Mouse (Mus musculus) myocyte (in vitro differentiated cells): ENCODE measurements around the gene Med13l. TPM values are rescaled to one million over a fixed set of nuclear protein-coding genes. Genes with fewer than 3 reads are reported as not detected.

ENCODE experiments used
- H3K27me3 ChIP-seq: one replicate; pipeline ENCODE4 v1.6.1; 2011; ENCODE audit not compliant: control insufficient read depth, insufficient read depth, insufficient read length
- H3K36me3 ChIP-seq: one replicate; pipeline ENCODE4 v1.6.1; 2011; ENCODE audit not compliant: control insufficient read depth, insufficient read depth
- H3K4me2 ChIP-seq: one replicate; pipeline ENCODE4 v1.6.1; 2011; ENCODE audit warnings: low read depth, control low read depth
- H3K4me3 ChIP-seq: one replicate; pipeline ENCODE4 v1.5.1; 2011; ENCODE audit warnings: mild to moderate bottlenecking, control low read depth, moderate library complexity
- H3K79me2 ChIP-seq: one replicate; pipeline ENCODE4 v1.6.1; 2011; ENCODE audit not compliant: control insufficient read depth, insufficient read depth
- H3ac ChIP-seq: one replicate; pipeline ENCODE4 v1.6.1; 2011; ENCODE audit not compliant: control insufficient read depth, insufficient read length
- CEBPB ChIP-seq: IDR thresholded peaks from 2 replicates; pipeline ENCODE4 v1.6.1; 2011; ENCODE audit warnings: mild to moderate bottlenecking, moderate library complexity; ENCODE audit not compliant: poor library complexity, insufficient read depth, severe bottlenecking
- E2F4 ChIP-seq: IDR thresholded peaks from one replicate; pipeline ENCODE4 v1.6.1; 2011; ENCODE audit warnings: mild to moderate bottlenecking, control low read depth, moderate library complexity; ENCODE audit not compliant: insufficient read depth
- MAX ChIP-seq: IDR thresholded peaks from one replicate; pipeline ENCODE4 v1.6.1; 2011; ENCODE audit warnings: low read depth, mild to moderate bottlenecking, control low read depth
- MYOD1 ChIP-seq, 3 experiments: IDR thresholded peaks; one replicate each; pipeline ENCODE4 v1.6.1; 2011; ENCODE audit warnings: control low read depth in 2 of 3, low read depth in 2 of 3, mild to moderate bottlenecking in 2 of 3, moderate library complexity in 1 of 3; ENCODE audit not compliant: insufficient read length in 2 of 3, control insufficient read depth in 1 of 3
- MYOG ChIP-seq, 3 experiments: IDR thresholded peaks; one replicate each; pipeline ENCODE4 v1.6.1; 2011; ENCODE audit warnings: control low read depth in 2 of 3, low read depth in 2 of 3, mild to moderate bottlenecking in 2 of 3; ENCODE audit not compliant: insufficient read length in 2 of 3, control insufficient read depth in 1 of 3, insufficient read depth in 1 of 3
- POLR2A ChIP-seq: IDR thresholded peaks from one replicate; pipeline ENCODE4 v1.6.1; 2011; ENCODE audit warnings: low read depth, mild to moderate bottlenecking, control low read depth, moderate library complexity; ENCODE audit not compliant: insufficient read length
- POLR2AphosphoS2 ChIP-seq: IDR thresholded peaks from one replicate; pipeline ENCODE4 v1.6.1; 2011; ENCODE audit warnings: low read depth, control low read depth; ENCODE audit not compliant: insufficient read length
- REST ChIP-seq: IDR thresholded peaks from one replicate; pipeline ENCODE4 v1.6.1; 2011; ENCODE audit warnings: mild to moderate bottlenecking, control low read depth, moderate library complexity; ENCODE audit not compliant: insufficient read depth, insufficient read length
- SRF ChIP-seq: IDR thresholded peaks from one replicate; pipeline ENCODE4 v1.6.1; 2011; ENCODE audit warnings: low read depth; ENCODE audit not compliant: control insufficient read depth, insufficient read length
- TCF12 ChIP-seq: IDR thresholded peaks from one replicate; pipeline ENCODE4 v1.6.1; 2011; ENCODE audit warnings: mild to moderate bottlenecking, control low read depth; ENCODE audit not compliant: poor library complexity, insufficient read depth, severe bottlenecking
- TCF3 ChIP-seq: IDR thresholded peaks from one replicate; pipeline ENCODE4 v1.6.1; 2011; ENCODE audit warnings: low read depth, control low read depth; ENCODE audit not compliant: insufficient read length
- USF1 ChIP-seq: IDR thresholded peaks from one replicate; pipeline ENCODE4 v1.6.1; 2011; ENCODE audit warnings: low read depth, mild to moderate bottlenecking, control low read depth, moderate library complexity
- polyA plus RNA-seq: library from polyadenylated mRNA; unstranded; fragments of >200 nt; fragmentation: generic; extraction: Trizol; gene quantifications from one replicate; pipeline ENCODE4 v1.2.1, GENCODE M21; 2012; ENCODE audit warnings: missing spikeins

Med13l gene
- polyA plus RNA-seq, 1 experiment = 7.4 TPM

DNA sequence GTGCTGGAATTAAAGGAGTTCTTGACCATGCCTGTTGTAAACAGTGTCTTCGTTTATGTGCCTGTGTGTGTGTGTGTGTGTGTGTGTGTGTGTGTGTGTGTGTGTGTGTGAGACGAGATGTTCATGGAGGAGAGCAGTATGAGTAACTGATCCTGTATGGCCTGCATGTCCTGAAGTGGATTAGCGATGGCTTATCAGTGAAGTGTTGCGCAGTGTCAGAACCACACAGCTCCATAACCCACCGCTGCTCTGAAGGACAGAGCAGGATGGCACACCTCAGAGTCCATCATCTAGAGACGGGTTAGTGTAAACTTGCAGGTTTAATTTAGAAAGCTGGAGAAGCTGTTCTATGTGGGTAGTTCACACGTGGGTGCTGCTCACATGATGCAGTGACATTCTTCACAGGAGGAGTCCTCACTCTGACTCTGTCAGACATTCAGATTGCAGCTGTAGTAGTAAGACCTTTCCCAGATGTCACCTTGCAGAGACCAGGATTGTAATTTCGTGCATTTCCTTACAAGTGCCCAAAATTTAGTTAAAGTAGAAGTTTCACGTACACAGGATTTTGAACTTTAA, 78.1 kb downstream of the Med13l start:
- Histone ChIP-seq H3ac (no peak overlapping the region), H3K79me2 (peaks cover 79% of the 10 kb centered on the region), H3K4me2 (peak overlapping the region; percentile 43), H3K27me3 (no peaks in the 10 kb centered on the region), H3K36me3 (no peaks in the 10 kb centered on the region), H3K4me3 (no peak overlapping the region)
- TF ChIP-seq POLR2AphosphoS2 (no peak), USF1 (peak; percentile 23), TCF12 (no peak), TCF3 (no peak)

DNA sequence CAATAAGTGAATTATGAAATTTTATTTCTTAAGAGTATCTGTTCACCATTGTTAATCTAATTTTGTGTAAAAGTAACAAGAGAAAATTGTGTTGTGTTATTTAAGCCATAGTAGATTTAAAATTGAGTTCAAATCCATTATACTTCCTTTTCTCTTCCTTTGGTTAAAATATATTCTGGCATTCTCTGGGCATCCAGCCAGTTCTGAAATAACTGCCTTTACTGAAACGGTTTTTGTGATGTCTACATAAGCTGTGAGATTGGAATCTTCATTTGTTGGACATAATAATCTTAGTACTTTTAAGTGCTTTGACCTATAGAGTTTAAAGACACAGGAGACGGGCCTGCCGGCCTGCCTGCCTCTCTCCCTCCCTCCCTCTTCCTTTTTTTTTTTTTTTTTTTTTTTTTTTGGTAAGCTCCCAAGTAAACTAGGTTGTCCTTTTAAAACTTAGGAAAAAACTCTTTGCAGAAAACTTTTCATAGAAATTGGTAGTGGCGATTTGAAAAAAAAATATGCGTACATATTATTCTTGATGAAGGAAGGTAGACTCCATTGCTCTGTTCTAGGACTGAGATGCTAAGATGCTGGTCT, 78.7 kb downstream of the Med13l start:
- Histone ChIP-seq H3K4me2 (peak overlapping the region; percentile 4), H3K79me2 (peaks cover 76% of the 10 kb centered on the region), H3ac (no peak overlapping the region), H3K4me3 (no peak overlapping the region), H3K36me3 (no peaks in the 10 kb centered on the region), H3K27me3 (no peaks in the 10 kb centered on the region)
- TF ChIP-seq POLR2AphosphoS2 = no peak
- no peak for TF ChIP-seq POLR2A
- TF ChIP-seq MAX = no peak

DNA sequence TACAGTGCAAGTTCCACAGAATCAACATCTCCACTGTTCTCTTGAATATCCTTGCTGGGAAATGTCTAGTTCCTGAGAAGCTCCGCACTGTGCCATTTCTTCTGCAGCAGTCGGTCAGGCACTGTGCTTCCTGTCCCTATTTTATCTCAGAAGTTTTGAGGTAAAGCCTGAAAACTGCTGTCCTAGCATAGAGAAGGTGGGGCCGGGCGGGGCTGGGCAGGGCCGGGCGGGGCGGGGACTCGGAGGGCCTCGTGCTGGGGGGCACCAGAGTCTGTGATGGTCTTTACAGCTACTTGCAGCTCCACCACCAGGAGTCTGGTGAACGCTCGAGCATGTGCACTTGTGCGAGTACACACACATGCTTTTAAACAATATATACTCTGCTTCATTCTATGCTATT, 83.6 kb downstream of the Med13l start:
- Histone ChIP-seq H3ac (no peak overlapping the region), H3K27me3 (no peaks in the 10 kb centered on the region), H3K4me2 (no peak overlapping the region), H3K79me2 (peaks cover 71% of the 10 kb centered on the region), H3K4me3 (no peak overlapping the region), H3K36me3 (no peaks in the 10 kb centered on the region)
- TF ChIP-seq CEBPB (no peak), POLR2A (no peak), E2F4 (no peak), MAX (no peak), TCF3 (no peak), REST (no peak), MYOD1 (IDR thresholded peaks at IDR 0.05; ENCODE audit: control insufficient read depth in 1 of 3, insufficient read length in 2 of 3, low read depth in 2 of 3) (no peak), USF1 (no peak)

DNA sequence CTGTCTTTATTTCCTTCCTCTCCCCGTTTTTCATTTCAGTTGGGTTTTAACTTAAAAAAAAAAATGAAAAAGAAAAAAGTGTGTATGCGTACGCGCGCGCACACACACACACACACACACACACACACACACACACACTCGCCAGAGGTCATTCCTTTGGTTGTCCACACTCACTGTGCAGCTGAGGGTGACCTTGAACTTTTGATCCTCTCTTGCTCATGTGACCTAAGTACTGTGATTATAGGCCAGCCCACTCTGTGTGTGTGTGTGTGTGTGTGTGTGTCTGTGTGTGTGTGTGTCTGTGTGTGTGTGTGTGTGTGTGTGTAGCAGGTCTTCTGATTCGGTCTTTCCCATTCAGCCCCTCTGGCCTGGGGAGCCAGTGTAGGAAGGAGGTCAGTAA, 84.0 kb downstream of the Med13l start:
- no peaks in the 10 kb centered on the region for H3K27me3 ChIP-seq
- no peaks in the 10 kb centered on the region for H3K36me3 ChIP-seq
- no peak for TF ChIP-seq TCF12
- no peak for TF ChIP-seq MAX
- TF ChIP-seq CEBPB = no peak
- TF ChIP-seq REST = no peak
- TF ChIP-seq SRF = no peak
- TF ChIP-seq POLR2AphosphoS2 = no peak
- TF ChIP-seq POLR2A = no peak
- TF ChIP-seq E2F4 = no peak
- TF ChIP-seq TCF3 = no peak
- no peak for TF ChIP-seq MYOG (IDR thresholded peaks at IDR 0.05; ENCODE audit: control insufficient read depth in 1 of 3, insufficient read depth in 1 of 3, insufficient read length in 2 of 3, low read depth in 2 of 3)
- TF ChIP-seq MYOD1 (IDR thresholded peaks at IDR 0.05; ENCODE audit: control insufficient read depth in 1 of 3, insufficient read length in 2 of 3, low read depth in 2 of 3) = no peak
- no peak for TF ChIP-seq USF1
- no peak overlapping the region for H3K4me2 ChIP-seq
- H3ac ChIP-seq = no peak overlapping the region
- H3K4me3 ChIP-seq = no peak overlapping the region
- H3K79me2 ChIP-seq = peaks cover 71% of the 10 kb centered on the region

DNA sequence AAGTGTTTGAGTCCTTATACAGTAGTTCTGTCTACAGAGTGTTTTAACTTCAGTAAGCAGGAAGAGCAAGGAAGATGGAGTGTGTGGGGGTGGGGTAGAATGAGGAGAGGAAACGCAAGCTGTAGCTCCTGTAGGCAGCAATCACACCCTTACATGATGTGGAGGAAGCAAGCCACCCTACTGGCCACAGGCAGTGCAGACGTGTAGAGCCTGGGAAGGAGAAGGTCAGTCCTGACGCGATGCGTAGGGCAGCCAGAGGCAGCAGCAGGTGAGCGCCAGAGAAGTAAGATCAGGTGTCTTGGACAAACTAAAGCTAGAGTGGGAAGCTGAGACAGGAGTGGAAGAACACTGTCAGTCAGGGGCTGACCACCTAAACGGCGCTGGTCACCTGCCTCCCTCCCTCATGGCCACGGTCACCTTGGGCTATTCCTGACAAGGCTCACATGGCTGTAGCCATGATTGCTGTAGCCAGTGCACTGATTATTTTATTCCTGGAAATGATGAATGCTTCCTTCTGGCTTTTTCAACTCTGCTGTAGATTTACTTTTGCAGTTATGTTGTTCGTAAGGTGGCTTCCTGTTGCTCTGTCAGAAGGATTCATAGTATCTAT, 84.8 kb downstream of the Med13l start:
- Histone ChIP-seq H3K4me3 (no peak overlapping the region), H3K4me2 (no peak overlapping the region), H3K27me3 (no peaks in the 10 kb centered on the region), H3K36me3 (no peaks in the 10 kb centered on the region), H3ac (no peak overlapping the region), H3K79me2 (peaks cover 71% of the 10 kb centered on the region)
- TF ChIP-seq USF1 = no peak
- no peak for TF ChIP-seq MAX
- TF ChIP-seq SRF = no peak
- TF ChIP-seq POLR2AphosphoS2 = no peak
- TF ChIP-seq TCF12 = no peak
